Mouse (Mus musculus) G1E (cell line): Measurements from ENCODE around the gene Kcnma1.

ENCODE experiments used
- CTCF ChIP-seq: IDR thresholded peaks from 2 replicates; pipeline ENCODE4 v1.5.1; 2012; ENCODE audit warnings: low read depth, low read length, inconsistent platforms, mixed read lengths
- GATA1 ChIP-seq: IDR thresholded peaks from 2 replicates; pipeline ENCODE4 v1.6.1; 2012; ENCODE audit warnings: borderline replicate concordance, low read length, inconsistent platforms, mixed read lengths
- GATA2 ChIP-seq: IDR thresholded peaks from 2 replicates; pipeline ENCODE4 v1.6.1; 2012; ENCODE audit warnings: low read depth, low read length, inconsistent platforms, borderline replicate concordance
- POLR2AphosphoS5 ChIP-seq: IDR thresholded peaks from 2 replicates; pipeline ENCODE4 v1.6.1; 2012; ENCODE audit warnings: low read depth, low read length, inconsistent platforms; ENCODE audit not compliant: insufficient replicate concordance
- TAL1 ChIP-seq: conservative IDR thresholded peaks from 2 replicates; pipeline ENCODE4 v1.6.1; 2012; ENCODE audit warnings: low read depth, low read length, inconsistent platforms, mixed read lengths

DNA sequence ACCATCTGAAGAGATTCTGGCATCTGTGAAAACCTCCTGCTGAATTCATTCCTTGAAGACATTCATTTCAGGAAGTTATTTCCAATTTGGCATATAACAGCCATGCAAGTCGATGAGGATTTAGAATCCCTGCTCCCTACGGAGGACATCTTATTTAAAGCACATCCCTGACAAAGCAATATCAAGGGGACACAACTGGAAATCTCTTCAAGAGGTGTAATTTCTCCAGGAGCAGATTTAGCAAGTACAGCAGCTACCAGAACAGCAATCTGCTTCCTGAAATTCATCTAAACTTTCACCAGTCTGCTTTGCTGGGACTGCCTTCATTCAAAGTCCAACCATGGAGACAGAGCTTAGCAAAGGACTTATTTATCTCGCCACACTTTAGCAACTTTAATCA is 433.0 kb downstream of the Kcnma1 start:
- TF ChIP-seq CTCF (no peak), TAL1 (no peak), GATA1 (no peak), POLR2AphosphoS5 (no peak), GATA2 (no peak)
